Mouse (Mus musculus) G1E-ER4 (cell line): ENCODE results near the gene Lgals12. TPM values are rescaled to one million over a fixed set of nuclear protein-coding genes. Genes with fewer than 3 reads are reported as not detected.

Source experiments
- GATA1 ChIP-seq: IDR thresholded peaks from one replicate; pipeline ENCODE4 v1.8.0; 2012; ENCODE audit warnings: low read length, inconsistent platforms
- polyA plus RNA-seq: library from polyadenylated mRNA; stranded (reverse); fragments of >175 nt; gene quantifications from 2 replicates; pipeline ENCODE4 v1.2.3, GENCODE M21; 2012

Lgals12 gene
- polyA plus RNA-seq, 1 experiment, result not detected

DNA sequence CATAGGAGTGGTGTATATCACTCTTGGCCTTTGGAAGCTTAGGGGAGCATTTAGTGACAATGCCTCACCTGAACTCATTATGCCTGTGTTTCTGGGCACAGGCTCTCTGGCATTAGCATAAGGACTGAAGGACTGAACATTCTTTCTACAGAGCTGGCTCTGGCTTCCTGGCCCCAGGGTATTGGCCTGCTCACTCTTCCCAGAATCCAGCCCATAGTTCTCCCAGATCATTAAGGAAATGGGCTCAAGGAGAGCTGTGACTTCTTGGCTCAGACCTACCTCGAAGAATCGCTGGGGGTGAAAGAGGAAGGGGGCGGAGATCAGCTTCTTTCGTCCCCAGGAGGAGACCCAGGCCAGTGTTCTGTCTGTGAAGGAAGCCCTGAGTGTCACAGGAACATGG, 8.5 kb downstream of the Lgals12 start:
- TF ChIP-seq GATA1, result no peak

DNA sequence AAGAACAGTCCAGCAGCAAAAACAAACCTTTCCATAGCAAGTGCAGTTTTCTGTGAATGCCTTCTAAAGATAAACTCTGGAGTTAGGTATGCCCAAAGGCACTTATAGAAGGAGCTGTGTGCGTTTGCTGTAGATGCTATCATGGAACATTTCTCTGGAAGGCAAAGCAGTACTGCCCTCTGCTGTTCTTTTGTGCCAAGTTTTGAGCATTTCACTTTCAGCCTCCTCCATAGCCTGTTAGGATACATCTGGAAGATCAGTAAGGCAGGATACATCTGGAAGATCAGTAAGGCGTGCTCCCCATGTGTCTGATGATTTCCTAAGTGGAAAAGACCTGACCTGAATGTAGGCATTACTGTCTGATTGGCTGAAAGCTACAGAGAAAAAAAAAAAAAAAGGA, 11.5 kb downstream of the Lgals12 start:
- no peak for TF ChIP-seq GATA1

DNA sequence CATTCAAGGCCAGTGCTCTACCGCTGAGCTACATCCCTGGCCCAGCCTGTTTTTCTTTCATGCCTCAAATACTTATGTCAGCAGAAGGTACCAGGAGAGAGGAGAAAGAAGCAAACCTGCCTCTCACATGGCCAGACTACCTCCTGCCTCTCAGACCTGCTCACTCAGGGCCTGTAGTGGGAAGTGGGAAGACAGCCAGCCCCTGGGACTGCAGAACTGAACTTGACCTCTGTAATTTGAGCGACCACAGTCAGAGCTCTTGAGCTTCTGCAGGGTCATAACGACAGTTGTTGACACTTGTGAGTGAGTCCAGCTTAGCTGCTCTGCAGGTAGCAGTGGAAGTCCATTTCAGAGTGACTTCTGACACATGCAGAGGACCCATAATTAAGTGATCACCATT, 15.0 kb downstream of the Lgals12 start:
- TF ChIP-seq GATA1, result no peak

DNA sequence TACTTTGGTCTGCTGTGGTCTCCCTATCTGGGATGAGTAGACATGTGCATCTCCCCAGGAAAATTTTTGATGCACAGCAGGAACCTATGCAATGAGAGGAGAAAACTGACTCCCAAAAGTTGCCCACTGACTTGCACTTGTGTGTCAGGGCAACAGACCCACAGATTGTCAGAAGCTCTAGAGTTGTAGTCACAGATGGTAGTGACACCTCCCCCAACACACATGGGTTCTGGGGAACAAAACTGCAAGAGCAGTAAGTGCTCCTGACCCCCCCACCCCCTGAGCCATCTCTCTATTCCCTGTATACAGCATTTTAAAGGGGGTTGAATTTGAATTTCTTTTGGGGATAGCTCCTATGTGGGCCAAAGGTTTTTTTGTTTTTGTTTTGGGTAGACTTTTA, 16.2 kb downstream of the Lgals12 start:
- no peak for TF ChIP-seq GATA1

DNA sequence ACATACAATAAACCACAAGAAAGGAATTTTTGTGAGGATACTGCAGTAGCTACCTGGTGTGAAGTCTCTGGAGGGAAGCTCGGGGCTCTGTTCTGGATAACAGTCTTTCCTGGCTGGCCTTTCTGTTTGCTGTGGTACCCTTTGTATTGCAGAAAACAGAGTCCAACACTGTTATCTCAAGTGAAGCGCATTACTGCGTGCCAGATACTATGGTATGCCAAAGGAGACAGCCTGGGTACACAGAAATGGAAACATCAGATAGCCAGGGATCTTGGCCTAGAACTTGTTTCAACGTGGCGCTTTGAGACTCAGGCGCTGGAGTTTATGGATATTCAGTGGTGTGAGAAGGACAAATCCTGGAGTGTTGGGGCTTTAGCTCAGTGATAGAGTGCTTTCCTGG, 21.2 kb downstream of the Lgals12 start:
- TF ChIP-seq GATA1, result no peak

DNA sequence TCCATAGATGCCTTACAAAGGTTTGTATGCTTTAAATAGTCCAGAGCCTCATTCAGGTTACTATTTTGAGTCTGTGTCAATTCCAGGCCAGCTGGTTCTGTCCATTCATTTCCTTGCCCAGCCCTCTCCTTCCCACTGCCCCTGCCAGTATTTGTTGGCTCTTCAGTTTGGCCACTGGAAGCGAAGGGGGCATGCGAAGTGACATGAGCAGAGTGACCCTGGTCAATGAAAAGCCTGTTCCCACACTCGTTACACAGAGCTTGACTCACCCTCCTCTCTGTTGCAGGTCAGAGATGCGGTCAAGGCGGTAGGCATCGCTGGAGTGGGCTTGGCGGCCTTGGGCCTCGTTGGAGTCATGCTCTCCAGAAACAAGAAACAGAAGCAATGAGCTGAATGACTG, 21.7 kb downstream of the Lgals12 start:
- no peak for TF ChIP-seq GATA1

DNA sequence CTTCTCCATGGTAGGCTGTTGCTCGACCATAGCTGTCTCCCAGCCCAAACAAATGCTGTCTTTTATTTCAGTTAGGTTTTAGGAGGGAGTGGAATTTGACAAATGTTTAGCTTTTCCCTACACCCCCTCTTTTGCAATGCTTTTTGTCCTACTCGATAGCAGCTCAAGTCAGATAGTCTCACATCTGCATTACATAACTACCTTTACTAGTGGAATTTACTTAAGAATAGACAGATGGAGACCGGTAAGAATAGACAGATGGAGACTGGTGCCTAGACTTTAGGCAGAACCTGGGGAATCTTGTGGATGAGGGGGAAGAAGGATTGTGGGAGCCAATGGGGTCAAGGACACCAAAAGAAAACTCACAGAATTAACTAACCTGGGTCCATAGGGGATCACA, 23.4 kb downstream of the Lgals12 start:
- TF ChIP-seq GATA1, result no peak

DNA sequence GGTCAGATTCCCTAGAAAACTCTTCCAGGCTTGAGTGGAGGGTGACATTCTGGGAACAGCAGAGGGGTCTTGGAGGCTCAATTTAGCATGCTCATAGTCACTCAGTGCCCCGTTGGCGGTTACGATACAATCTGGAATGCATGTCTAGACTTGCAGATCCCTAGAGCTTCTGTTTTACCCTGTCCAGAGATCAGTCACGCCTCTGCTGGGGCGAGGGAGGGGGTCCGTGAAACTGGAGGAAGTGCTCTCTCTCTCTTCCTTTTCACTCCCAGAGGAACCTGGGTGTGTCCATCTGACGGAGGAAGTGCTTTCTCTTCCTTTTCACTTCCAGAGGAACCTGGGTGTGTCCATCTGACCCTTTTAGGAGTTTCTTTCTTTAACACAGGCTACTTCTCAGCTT, 23.9 kb downstream of the Lgals12 start:
- TF ChIP-seq GATA1, result no peak

DNA sequence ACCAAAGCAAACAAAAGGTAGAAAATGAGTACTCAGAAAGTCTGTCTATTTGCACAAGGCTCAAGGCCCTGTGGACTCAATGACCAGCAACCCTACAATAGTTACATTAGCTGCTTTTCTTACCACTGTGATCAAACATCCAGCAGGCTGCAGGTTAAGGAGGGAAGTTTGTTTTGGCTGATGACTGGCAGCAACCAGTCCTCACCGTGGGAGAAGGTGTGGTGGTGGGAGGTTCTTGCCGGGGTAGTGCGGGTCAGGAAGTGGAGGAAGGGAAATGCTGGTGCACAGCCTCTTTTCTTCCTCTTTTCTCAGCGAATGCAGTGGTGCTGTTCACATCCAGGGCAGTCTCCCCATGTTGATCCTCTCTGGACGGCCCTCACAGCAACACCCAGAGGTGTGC, 26.0 kb downstream of the Lgals12 start:
- TF ChIP-seq GATA1, result no peak

DNA sequence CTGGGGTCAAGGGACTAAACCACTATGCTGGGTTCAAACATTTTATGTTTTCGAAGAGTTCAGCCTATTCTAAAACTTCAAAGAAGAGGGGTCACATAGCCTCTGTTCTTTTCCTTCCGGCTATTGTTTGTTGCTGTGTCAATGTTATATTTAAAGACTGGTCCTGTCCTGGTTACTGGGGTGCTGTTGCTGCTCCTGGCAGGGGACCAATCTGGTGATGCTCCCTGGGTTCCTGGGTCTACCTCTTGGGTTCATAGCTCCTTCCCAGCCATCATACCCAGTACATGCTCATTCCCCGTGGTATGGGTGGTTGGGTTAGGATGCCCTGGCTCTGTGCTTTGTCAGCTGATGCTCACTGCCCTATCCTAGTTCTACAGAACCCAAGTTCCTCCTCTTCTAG, 29.3 kb downstream of the Lgals12 start:
- no peak for TF ChIP-seq GATA1

DNA sequence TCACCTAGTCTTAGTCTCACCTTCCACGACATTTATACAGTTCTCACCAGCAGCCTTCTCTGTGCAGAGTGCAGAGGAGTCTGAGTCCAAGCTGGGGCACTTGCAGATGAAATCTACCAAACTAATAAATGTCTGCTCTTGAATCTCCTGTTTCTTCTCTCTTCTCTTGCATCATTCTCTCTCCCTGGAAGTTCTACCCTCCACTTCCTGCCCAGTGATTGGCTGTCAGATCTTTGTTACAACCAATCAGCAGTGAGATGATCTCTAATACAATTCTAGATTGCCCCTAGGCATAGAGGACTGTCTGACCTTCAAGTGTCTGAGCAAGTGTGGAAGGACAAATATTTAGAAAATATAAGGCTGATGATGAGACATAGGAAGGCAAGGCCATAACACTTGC, 30.8 kb downstream of the Lgals12 start:
- TF ChIP-seq GATA1, result no peak

DNA sequence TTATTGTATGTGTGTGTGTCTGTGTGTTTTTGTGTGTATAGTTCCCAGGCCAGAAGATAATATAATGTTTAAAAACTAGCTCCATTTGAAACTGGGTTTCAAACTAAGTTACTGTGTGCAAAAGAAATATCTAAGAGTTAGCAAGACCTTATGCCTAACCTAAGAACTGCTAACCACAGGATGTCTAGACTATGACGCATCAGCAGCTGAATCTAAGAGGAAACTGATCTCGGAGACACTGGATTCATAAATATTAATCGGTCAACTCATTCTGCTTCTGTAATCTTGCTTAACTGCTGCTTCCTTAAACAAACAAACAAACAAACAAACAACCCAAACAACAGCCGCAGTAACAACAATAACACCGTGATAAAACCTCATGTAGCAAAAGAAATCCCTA, 37.3 kb downstream of the Lgals12 start:
- TF ChIP-seq GATA1, result no peak

DNA sequence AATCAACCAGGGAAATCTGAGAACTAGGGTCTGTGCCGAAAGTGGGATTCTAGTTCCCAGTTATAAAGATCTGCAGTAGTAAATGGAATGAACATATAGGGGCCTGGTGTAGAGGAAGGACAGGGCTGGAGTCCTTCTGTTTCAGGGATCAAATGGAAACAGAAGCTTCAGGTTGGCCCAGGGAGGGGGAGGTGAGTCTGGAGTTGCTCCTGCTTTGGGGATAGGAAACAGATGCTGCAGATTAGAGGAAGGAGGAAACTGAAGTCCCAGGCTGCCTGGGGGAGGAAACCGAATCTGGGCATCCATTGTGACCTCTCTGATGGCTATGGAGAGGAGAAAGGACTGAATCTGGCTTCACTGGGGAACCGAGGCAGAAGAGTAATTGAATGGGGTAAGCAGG, 38.6 kb downstream of the Lgals12 start:
- TF ChIP-seq GATA1, result no peak

DNA sequence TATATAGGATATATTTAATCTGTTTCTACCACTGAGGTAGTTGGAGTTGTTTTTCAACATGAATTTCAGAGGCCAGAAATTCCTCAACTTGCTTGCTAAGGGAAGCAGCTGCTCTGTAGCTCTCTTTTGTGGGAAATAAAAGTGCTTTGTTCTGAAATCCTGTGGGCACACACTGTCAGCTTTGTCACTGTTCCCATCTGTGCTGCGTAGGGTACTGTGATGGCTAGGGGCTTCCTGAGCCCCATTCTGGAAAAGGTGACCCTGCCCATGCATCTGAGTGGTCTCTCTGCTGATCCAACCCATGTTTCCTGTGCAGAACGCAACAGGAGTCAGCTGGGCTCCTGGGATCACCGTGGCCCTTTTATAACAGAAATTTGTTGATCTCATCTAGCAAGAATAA, 40.2 kb downstream of the Lgals12 start:
- no peak for TF ChIP-seq GATA1

DNA sequence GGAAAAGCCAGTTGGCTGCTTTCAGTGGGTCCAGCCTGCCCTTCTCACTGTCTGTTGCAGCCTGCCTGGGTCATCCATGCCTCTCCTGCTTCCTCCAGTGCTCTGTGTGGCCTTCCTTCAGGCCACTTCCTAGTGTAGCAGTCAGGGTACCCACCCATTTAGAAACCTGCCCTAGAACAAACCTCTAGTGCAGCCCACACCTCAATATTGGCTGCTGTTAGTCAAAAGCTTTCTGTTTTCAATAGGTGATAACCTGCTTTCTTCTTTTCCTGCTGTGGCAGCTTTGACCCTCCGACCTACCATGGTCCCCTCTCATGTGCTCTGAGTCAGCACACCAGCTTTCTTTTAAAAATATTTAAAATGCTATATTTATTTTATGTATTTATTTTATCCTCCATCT, 42.5 kb downstream of the Lgals12 start:
- no peak for TF ChIP-seq GATA1

DNA sequence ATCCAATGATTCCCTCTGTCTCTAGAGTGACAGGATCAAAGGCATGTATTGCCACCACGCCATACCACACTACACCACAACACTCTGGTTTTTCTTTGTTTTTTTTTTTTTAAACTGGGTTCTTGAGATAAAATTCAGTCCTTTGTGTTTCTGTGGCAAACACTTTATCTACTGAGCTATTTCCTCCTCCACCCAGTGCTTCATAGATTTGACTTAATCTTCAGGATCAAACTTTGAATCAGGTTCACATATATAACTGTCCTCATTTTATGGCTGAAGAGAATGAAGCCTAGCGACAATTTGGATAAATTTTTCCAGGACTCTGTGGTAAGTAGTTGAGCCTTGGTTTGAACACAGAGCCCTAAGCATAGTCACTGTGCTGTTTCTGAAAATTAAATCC, 43.3 kb downstream of the Lgals12 start:
- TF ChIP-seq GATA1, result no peak

DNA sequence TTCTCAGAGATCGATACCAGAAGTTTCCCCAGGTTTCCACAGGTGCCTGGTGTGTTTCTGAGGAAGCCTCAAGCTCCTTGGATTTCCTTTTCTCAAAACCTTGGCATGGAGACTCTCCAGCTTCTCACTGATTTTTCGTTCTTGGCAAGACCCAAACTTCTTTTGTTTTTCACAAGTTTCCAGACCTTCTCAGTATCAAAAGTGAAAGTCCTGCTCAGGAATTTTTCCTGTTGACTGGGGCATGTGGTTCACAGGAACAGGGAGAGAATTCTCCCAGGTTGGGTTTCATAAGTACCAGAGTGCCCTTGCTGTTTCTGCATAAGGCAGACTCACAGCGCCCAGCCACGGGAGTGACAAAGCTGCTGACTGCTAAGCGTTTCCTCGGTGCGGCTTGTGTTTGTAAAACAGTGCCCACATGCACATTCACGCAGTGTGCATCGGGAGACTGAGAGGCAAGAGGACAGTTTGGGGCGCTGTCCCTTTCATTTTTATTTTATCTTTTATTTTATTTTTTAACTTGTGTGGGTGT, 44.3 kb downstream of the Lgals12 start:
- no peak for TF ChIP-seq GATA1

DNA sequence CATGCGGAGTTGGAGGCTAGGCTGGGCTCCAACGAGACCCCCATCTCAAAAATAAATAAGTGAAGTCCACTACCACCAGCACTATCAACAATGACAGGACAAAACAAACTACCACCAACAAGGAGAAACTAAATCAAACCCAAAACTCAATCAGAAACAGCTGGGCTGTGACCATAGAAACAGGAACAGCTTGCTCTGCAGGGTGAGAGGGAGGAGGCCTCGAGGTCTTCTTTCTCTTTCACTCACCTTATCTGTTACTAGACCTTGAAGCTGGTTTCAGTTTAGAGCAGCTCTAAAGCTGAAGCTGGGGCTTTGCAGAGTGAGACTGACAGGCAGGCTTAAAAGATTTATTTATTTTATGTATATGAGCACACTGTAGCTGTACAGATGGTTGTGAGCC, 45.5 kb downstream of the Lgals12 start:
- no peak for TF ChIP-seq GATA1
